Mouse (Mus musculus) left cerebral cortex, adult 9 months (tissue): ENCODE data around the gene BC028528.
"Not testable (repeated sequence)": the region's sequence is repeated elsewhere in the genome, so short reads cannot be mapped to it uniquely, and the experiment has no call there.

Experiments
- DNase-seq, 2 experiments: peaks; one replicate each; pipeline ENCODE4 v3.0.0; 2022; ENCODE audit warnings: low spot score in 2 of 2

BC028528 gene

GRCm38 (mm10) chr3:95879063-95879462 lies 12.7 kb downstream of the BC028528 start:
- no peak for DNase-seq

GRCm38 (mm10) chr3:95872048-95872447 lies 19.8 kb downstream of the BC028528 start:
- DNase-seq, result no peak

DNA sequence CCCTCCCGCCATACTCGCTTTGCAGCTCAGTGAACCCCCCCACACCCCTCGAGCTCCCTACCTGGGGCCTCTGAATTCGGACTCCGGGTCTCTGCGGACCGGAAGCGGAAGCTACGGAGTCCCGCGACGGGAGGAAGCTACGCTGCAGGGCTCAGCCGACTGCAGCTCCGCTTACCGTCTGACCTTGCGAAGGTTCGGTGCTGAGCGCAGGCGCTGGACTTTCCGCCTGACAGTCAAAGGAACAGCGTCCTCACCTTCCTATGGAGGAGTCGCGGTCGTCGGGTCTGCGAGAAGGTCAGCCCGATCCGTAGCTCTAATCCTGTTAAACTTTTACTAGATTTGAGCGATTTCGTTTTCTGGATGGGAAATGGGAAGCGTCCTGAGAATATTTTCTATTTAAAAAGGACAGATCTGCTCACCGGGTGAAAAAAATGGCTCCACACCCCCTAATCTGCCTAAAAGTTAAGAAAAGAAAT lies 20.4 kb downstream of the BC028528 start, which contains the start of gene Mrps21:
Gene Mrps21, minus strand, starts transcription at position 128 of the 476 bp plus-strand sequence.
- DNase-seq, result peak; percentile 68 to 78

GRCm38 (mm10) chr3:95870976-95871375 lies 20.8 kb downstream of the BC028528 start:
- DNase-seq, result no peak

DNA sequence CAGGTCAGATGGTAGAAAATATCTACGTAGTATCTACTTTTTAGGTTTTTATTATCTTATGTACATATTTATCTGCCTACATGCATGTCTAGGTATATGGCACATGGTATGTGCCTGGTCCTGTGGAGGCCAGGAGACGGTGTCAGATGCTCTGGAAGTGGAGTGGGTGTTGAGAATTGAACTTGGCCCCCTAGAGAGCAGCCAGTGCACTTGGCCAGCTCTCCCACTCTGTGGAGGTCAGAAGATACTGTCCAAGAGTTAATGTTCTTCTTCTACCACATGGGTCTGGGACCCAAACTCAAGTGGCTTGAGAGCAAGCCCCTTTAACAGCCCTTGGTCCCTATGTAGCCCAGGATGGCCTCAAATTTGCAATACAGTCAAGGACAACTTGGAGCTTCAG lies 24.4 kb downstream of the BC028528 start:
- DNase-seq, result no peak

DNA sequence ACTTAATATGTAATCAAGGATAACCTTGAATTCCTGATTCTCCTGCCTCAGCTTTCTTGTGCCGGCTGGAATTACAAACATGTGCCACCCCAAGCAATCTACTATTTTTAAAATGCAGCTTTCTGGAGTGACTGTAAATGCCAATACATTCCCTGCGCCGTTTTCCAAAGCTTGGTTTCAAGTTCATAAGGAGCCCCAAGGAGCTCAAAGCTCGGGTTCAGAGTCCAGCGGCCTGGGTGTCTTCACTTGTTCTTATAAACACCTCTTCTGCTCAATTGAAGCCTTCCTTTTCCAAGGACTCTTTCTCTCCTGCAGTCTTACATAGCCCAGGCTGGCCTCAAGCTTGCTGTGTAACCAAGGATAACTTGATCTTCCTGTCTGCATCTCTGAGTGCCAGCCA lies 25.7 kb downstream of the BC028528 start:
- DNase-seq, result no peak

DNA sequence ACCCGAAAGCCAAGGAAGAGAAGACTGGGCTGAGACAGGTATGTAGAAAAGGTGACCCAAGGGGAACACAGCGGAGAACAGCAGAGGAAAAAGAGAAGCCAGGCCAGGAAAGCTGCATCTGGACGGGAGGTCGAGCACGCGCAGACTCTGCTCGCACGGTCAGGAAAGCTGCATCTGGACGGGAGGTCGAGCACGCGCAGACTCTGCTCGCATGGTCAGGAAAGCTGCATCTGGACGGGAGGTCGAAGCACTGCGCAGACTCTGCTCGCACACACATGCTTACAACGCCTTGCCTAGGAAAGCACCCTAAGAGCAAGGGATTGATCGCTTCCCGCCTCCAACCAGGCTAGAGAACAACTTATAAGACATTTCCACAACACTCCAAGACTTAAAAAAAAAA lies 26.2 kb downstream of the BC028528 start:
- no peak for DNase-seq

- peak; percentile 81 to 83 for DNase-seq
Observed at GRCm38 (mm10) chr3:95865050-95865449, 26.8 kb downstream of the BC028528 start.

GRCm38 (mm10) chr3:95863578-95863977 lies 28.2 kb downstream of the BC028528 start:
- DNase-seq, result no peak

DNA sequence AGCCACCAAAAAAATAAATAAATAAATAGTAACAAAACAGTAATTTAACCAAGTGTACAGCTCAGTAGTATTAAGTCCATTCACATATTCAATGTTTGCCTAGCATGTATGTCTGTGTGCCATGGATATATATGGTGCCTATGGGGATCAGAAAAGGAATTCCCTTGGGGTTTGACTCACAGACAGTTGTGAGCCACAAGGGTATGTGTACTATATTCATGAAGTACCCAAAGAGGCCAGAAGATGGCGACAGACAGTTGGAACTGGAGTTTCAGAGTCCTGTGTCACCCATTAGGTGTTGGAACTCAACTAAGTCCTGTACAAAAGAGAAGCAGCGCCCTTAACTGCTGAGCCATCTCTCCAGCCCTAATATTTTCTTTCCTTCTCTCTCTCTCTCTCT lies 30.0 kb downstream of the BC028528 start:
- peak in 1 of 2 experiments; percentile 82 for DNase-seq

- no peak for DNase-seq
Observed at GRCm38 (mm10) chr3:95861216-95861615, 30.6 kb downstream of the BC028528 start.

DNA sequence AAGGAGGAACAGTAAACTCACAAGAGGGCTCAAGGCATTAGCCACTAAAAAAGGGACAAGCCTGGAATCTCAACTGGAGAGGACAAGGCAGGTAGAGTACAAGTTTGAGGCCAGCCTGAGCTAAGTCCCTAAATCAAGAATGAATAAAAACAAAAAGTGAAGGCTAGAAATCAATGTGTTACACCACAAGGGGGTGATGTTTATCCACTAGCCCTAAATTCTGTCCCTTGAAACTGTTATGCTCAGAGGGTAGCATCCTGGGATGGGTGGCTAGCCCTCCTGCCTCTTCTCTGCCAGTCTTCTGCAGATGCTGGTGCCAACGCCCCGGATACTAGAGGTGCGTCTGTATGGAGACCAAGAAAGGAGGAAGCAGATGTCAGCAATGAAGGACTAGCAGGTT lies 31.5 kb downstream of the BC028528 start:
- DNase-seq, result no peak

DNA sequence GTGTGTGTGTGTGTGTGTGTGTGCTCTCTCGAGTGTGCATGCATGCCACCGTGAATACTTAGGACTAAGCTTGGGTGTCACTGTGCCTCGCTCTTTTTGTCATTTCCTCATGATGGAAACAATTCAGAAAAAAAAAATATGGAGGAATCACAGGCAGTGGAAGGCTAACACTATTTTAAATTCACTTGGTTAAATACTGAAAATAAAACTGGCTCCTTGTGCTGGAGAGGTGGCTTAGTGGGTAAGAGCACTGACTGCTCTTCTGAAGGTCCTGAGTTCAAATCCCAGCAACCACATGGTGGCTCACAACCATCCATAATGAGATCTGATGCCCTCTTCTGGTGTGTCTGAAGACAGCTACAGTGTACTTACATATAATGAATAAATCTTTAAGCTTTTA lies 33.5 kb downstream of the BC028528 start:
- DNase-seq, result not testable (repeated sequence)

- not testable (repeated sequence) for DNase-seq
Observed at GRCm38 (mm10) chr3:95857050-95857449, 34.8 kb downstream of the BC028528 start.

DNA sequence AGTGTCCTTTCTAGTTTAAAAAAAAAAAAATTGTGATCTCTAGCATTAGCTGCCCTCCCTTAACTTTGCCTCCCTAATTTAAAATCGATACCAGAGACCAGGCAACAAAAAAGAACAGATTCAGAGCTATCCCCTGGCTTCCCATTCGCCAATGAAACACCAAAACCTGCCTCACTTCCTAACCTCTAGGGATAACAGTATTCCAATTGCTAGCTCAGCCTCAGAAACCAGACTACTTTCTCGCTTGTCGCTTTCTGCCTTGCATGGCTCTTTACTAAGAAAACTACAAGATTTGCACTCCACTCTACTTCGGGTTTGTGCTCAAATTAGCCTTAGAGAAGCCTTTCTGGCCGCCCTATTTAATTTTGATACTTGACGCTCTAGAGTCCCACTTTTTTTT lies 35.7 kb downstream of the BC028528 start:
- DNase-seq, result no peak

GRCm38 (mm10) chr3:95855502-95856089 lies 36.2 kb downstream of the BC028528 start, which contains the start of gene Prpf3:
Gene Prpf3 (minus strand): TSS chr3:95855885.
- peak; percentile 84 to 94 for DNase-seq

GRCm38 (mm10) chr3:95851317-95851716 lies 40.5 kb downstream of the BC028528 start:
- DNase-seq, result no peak

GRCm38 (mm10) chr3:95850611-95851010 lies 41.2 kb downstream of the BC028528 start:
- no peak for DNase-seq

DNA sequence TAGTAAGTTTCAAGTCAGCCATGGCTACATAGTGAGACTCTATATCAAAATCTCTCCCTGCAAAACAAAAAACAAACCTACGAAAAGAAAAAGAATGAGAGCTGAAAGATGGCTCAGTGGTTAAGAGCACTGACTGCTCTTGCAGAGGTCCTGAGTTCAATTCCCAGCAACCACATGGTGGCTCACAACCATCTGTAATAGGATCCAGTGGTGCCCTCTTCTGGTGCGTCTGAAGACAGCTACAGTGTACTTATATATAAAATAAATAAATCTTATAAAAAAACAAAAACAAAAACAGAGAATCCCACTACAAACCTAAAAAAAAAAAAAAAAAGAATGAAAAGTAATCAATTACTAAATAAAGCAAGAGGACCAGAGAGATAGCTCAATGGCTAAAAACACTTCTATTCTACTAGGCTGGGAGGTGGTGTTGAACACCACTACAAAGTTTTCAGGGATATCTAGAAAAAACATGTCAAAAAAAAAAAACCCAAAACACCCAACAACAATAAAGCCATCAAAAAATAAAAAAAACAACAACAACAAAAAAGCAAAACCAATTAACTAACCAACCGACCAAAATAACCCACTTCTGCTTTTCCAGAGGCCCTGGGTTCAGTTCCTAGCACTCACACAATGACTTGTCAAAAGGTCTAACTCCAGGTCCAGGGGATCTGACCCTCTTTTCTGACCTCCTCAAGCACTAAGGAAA lies 49.1 kb downstream of the BC028528 start:
- DNase-seq, result no peak

- no peak for DNase-seq
Observed at GRCm38 (mm10) chr3:95839250-95839649, 52.6 kb downstream of the BC028528 start.
